In genomic region chr6:67087837-67088440, GRCm38 (mm10) we compare ENCODE assay signal across 25 mouse cellular contexts. TPM values are rescaled to one million over a fixed set of nuclear protein-coding genes. Genes with fewer than 3 reads are reported as not detected.
DNase-seq lines count a peak whose midpoint lies in the region; ATAC-seq and TF ChIP-seq lines count a peak whose summit lies in the region.
"Had no signal": no experiment of that assay in that cellular context is flagged by ENCODE, and none has a peak within 500 bp of the region (broad histone marks: within the 10 kb centered on the region; RNA-seq: fewer than 3 reads in every experiment).

No protein-coding gene starts in this region.

- peak; percentile 38 to 40; a peak in 2 of 4 replicates for TF ChIP-seq EP300 in MEL (IDR thresholded peaks at IDR 0.05; ENCODE audit: low read depth in 1 of 2, low read length in 2 of 2)

- TF ChIP-seq RAD21 in MEL (IDR thresholded peaks at IDR 0.05; ENCODE audit: low read depth, low read length) = no peak

- no peak overlapping the region for H3K4me3 ChIP-seq in MEL (ENCODE audit: control insufficient read depth in 1 of 2, insufficient read depth in 1 of 2, low read depth in 2 of 2, low read length in 2 of 2)
- no peak overlapping the region for H3K4me3 ChIP-seq in intestine, postnatal 0 days (ENCODE audit: low read depth, low read length)
- H3K4me3 ChIP-seq: embryonic facial prominence, embryonic 10.5 days; embryonic facial prominence, embryonic 13.5 days; erythroblast, embryonic 14.5 days; forebrain, embryonic 12.5 days; heart, adult 2 months; hindbrain, embryonic 12.5 days; hindbrain, embryonic 15.5 days had no signal

- TF ChIP-seq POLR2A in MEL (IDR thresholded peaks at IDR 0.05; ENCODE audit: control insufficient read depth in 1 of 2, insufficient read depth in 1 of 2, low read depth in 1 of 2, low read length in 2 of 2, poor library complexity in 1 of 2) = no peak

- H3K4me2 ChIP-seq in intestine, postnatal 0 days (replicated peaks; ENCODE audit: low read depth) = no peak overlapping the region
- H3K4me2 ChIP-seq: embryonic facial prominence, embryonic 13.5 days; forebrain, embryonic 12.5 days; heart, embryonic 11.5 days; hindbrain, embryonic 12.5 days; hindbrain, embryonic 15.5 days had no signal

- H3K27me3 ChIP-seq in MEL (ENCODE audit: control insufficient read depth in 1 of 2, insufficient read depth in 2 of 2, low read length in 2 of 2) = peaks cover 0 to 3% of the 10 kb centered on the region in 2 experiments; a peak in 1 of 4 replicates
- no peaks in the 10 kb centered on the region for H3K27me3 ChIP-seq in intestine, postnatal 0 days (replicated peaks; ENCODE audit: control insufficient read depth, insufficient read depth, low read length)
- H3K27me3 ChIP-seq: CH12.LX; embryonic facial prominence, embryonic 13.5 days; forebrain, embryonic 12.5 days; hindbrain, embryonic 12.5 days; hindbrain, embryonic 15.5 days had no signal

- 0 out of 2 replicates have a peak, but pooled peaks have one; percentile 46 for ATAC-seq in intestine, postnatal 0 days
- ATAC-seq: activated CD4-positive, CD25-positive, alpha-beta regulatory T cell, adult 4 months; forebrain, embryonic 16.5 days had no signal

- no peak overlapping the region for H3K9ac ChIP-seq in MEL (ENCODE audit: control insufficient read depth, low read depth, low read length, poor library complexity, severe bottlenecking)
- no peak overlapping the region for H3K9ac ChIP-seq in intestine, postnatal 0 days (ENCODE audit: low read depth, low read length)
- H3K9ac ChIP-seq: embryonic facial prominence, embryonic 13.5 days; forebrain, embryonic 12.5 days; hindbrain, embryonic 12.5 days; hindbrain, embryonic 15.5 days had no signal

- peaks cover 6 to 17% of the 10 kb centered on the region in 2 experiments for H3K4me1 ChIP-seq in MEL (ENCODE audit: control insufficient read depth in 1 of 2, insufficient read depth in 2 of 2, low read length in 2 of 2)
- no peaks in the 10 kb centered on the region for H3K4me1 ChIP-seq in intestine, postnatal 0 days (replicated peaks; ENCODE audit: control insufficient read depth, insufficient read depth, low read length)
- H3K4me1 ChIP-seq: embryonic facial prominence, embryonic 13.5 days; hindbrain, embryonic 15.5 days had no signal

- H3K79me2 ChIP-seq in MEL (ENCODE audit: control insufficient read depth, insufficient read depth, low read length, poor library complexity) = no peaks in the 10 kb centered on the region

- peak; percentile 90 for DNase-seq in heart, adult 11 months
- DNase-seq in heart, adult 8-10 months (ENCODE audit: low spot score) = no peak
- DNase-seq in MEL (ENCODE audit: low read depth, low spot score) = peak; percentile 26
- no peak for DNase-seq in layer of hippocampus, adult 9-10 months (ENCODE audit: low spot score)
- no peak for DNase-seq in lung, postnatal 14 days
- DNase-seq: adrenal gland, adult 8-10 months; adrenal gland, postnatal 25 days; B cell, adult 2 months; cerebellum, adult 11-12 months; cerebellum, adult 8-10 months; cerebellum, postnatal 10 days; cerebellum, postnatal 36 days; gastrocnemius, postnatal 25 days; heart, adult 2 months had no signal

- H3K9me3 ChIP-seq in MEL (replicated peaks; ENCODE audit: insufficient read depth, low read length) = no peaks in the 10 kb centered on the region
- H3K9me3 ChIP-seq in intestine, postnatal 0 days (ENCODE audit: control insufficient read depth) = no peaks in the 10 kb centered on the region
- H3K9me3 ChIP-seq: embryonic facial prominence, embryonic 10.5 days; embryonic facial prominence, embryonic 13.5 days; forebrain, embryonic 12.5 days; hindbrain, embryonic 12.5 days; hindbrain, embryonic 15.5 days had no signal

- no peak for TF ChIP-seq CTCF in MEL (IDR thresholded peaks at IDR 0.05 in 2 of 3, conservative IDR thresholded peaks at IDR 0.05 in 1 of 3; ENCODE audit: control insufficient read depth in 1 of 3, insufficient read depth in 1 of 3, low read depth in 2 of 3, low read length in 3 of 3, poor library complexity in 1 of 3, severe bottlenecking in 1 of 3)
- no peak for TF ChIP-seq CTCF in intestine, postnatal 0 days (IDR thresholded peaks at IDR 0.05; ENCODE audit: low read depth)

- peaks cover 0 to 22% of the 10 kb centered on the region in 2 experiments; a peak in 2 of 4 replicates for H3K36me3 ChIP-seq in MEL (ENCODE audit: control insufficient read depth in 1 of 2, insufficient read depth in 2 of 2, low read length in 2 of 2)
- no peaks in the 10 kb centered on the region for H3K36me3 ChIP-seq in intestine, postnatal 0 days (ENCODE audit: control insufficient read depth, insufficient read depth)
- H3K36me3 ChIP-seq: embryonic facial prominence, embryonic 10.5 days; embryonic facial prominence, embryonic 13.5 days; forebrain, embryonic 12.5 days; hindbrain, embryonic 12.5 days; hindbrain, embryonic 15.5 days had no signal

- WGBS in intestine, postnatal 0 days = 50% methylated on average over 5 of the region's 5 CpGs

- H3K27ac ChIP-seq in MEL (ENCODE audit: control insufficient read depth, low read depth, low read length) = no peak overlapping the region
- no peak overlapping the region; the same call in 1 of the 2 replicates for H3K27ac ChIP-seq in intestine, postnatal 0 days (ENCODE audit: low read depth, low read length)
- H3K27ac ChIP-seq: embryonic facial prominence, embryonic 10.5 days; embryonic facial prominence, embryonic 13.5 days; forebrain, embryonic 12.5 days; heart, adult 2 months; hindbrain, embryonic 12.5 days; hindbrain, embryonic 15.5 days had no signal

TF ChIP-seq in MEL, 35 proteins besides CTCF, POLR2A, EP300 and RAD21:
- TF ChIP-seq SIN3A (IDR thresholded peaks at IDR 0.05; ENCODE audit: low read length) = peak; percentile 46; the same call in 1 of the 2 replicates
- peak; percentile 66 for TF ChIP-seq MAX (IDR thresholded peaks at IDR 0.05; ENCODE audit: low read length)
- no peak for TF ChIP-seq SMC3 (IDR thresholded peaks at IDR 0.05; ENCODE audit: low read depth, low read length)
- peak; percentile 39; the same call in 1 of the 2 replicates for TF ChIP-seq MYC (IDR thresholded peaks at IDR 0.05; ENCODE audit: low read depth, low read length)
- no peak for TF ChIP-seq BHLHE40 (IDR thresholded peaks at IDR 0.05; ENCODE audit: borderline replicate concordance, low read depth, low read length)
- TF ChIP-seq E2F4 (IDR thresholded peaks at IDR 0.05; ENCODE audit: borderline replicate concordance, low read depth, low read length) = no peak
- TF ChIP-seq POLR2AphosphoS5 (IDR thresholded peaks at IDR 0.05; ENCODE audit: borderline replicate concordance, low read depth, low read length) = no peak
- TF ChIP-seq GATA1 (IDR thresholded peaks at IDR 0.05; ENCODE audit: low read depth, low read length) = peak; percentile 28; the same call in 1 of the 2 replicates
- peak; percentile 22; the same call in 1 of the 2 replicates for TF ChIP-seq MXI1 (IDR thresholded peaks at IDR 0.05; ENCODE audit: low read depth, low read length)
- TF ChIP-seq ZNF384 (IDR thresholded peaks at IDR 0.05; ENCODE audit: low read depth, low read length) = peak; percentile 56; the same call in 1 of the 2 replicates
- no peak for TF ChIP-seq RCOR1 (IDR thresholded peaks at IDR 0.05; ENCODE audit: low read depth, low read length)
- 0 out of 2 replicates have a peak, but pooled peaks have one; percentile 5 for TF ChIP-seq TCF12 (IDR thresholded peaks at IDR 0.05; ENCODE audit: low read depth, low read length)
- peak; percentile 66 for TF ChIP-seq USF1 (IDR thresholded peaks at IDR 0.05; ENCODE audit: low read depth, low read length)

RNA-seq across cellular contexts. Expression of gene Gadd45a, which starts 50.7 kb away (rescaled TPM):
- total RNA-seq in heart, adult 8-10 months (2022) = 10 to 100 TPM; 13.8 to 30.6 (median 20.8) TPM
- 18.1 and 29.3 TPM in 2 replicates for total RNA-seq in MEL (2012; rRNA removed)
- 10 to 100 TPM in 1 of 2 experiments, not detected in 1; 37.4 TPM for polyA plus RNA-seq in MEL (2012; ENCODE audit: insufficient read depth in 1 of 2, insufficient read length in 2 of 2, low read depth in 1 of 2, low replicate concordance in 2 of 2, missing spikeins in 1 of 2)
- 68.1 and 74.0 TPM in 2 replicates for polyA plus RNA-seq in intestine, postnatal 0 days (2015; fragmentation: Nextera tagmentation; extraction: Ambion mirVana)

Comparison
In these comparisons a context has a peak if more than half of its experiments do, and no peak if none do; other contexts are left out.
1. DNase-seq: peak in heart, adult 11 months (single experiment) and MEL (single experiment); none in heart, adult 8-10 months (single experiment), layer of hippocampus, adult 9-10 months (single experiment) and lung, postnatal 14 days (single experiment).